Mouse (Mus musculus) T-cell, adult 2 months (primary cell): ENCODE data around the gene Apol7b.
"Not testable (repeated sequence)": the region's sequence is repeated elsewhere in the genome, so short reads cannot be mapped to it uniquely, and the experiment has no call there.

ENCODE experiments used
- DNase-seq: peaks from one replicate; pipeline ENCODE4 v3.0.0; 2022; ENCODE audit warnings: low spot score

Gene Apol7b

DNA sequence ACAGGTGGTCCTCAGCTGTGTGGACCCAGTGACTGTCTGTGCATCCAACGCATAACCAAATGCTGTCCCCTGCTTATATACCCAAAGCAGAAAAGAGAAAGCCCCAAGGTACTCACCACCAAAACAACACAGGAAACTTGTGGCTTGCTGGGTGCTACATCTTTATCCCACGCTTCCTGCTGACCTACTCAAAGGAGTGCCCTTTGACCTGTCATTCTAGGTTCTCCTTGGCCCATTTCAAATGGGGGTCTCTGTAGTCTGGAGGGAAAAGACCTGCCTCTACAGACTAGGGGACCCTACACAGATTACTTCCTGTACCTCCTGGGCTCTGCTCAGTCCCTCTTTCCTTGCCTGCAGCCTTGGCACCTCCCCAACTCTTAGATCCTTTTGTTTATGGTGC is at the start of gene Apol7b:
Gene Apol7b (minus strand): TSS at position 101 of the 400 bp plus-strand sequence.
- not testable (repeated sequence) for DNase-seq

DNA sequence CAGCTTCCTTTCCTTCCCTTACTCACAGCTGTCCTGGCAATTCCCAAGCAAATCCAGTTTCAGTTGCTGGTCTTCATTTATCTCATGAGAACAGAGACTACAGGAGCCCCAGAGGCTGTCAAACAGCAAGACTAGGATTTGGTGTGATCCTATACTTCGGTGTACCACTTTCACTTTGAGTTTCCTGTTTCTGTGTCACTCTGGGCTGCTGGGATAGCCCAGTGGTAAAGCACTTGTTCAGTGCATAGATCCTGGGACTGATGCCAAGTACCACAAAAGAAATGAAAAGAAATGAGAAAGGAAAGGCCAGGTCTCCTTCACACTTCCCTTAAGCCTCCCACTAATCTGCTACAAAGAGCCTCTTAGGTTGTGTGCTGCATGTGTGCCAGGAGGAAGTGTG is 47.4 kb upstream of the Apol7b start:
- not testable (repeated sequence) for DNase-seq

DNA sequence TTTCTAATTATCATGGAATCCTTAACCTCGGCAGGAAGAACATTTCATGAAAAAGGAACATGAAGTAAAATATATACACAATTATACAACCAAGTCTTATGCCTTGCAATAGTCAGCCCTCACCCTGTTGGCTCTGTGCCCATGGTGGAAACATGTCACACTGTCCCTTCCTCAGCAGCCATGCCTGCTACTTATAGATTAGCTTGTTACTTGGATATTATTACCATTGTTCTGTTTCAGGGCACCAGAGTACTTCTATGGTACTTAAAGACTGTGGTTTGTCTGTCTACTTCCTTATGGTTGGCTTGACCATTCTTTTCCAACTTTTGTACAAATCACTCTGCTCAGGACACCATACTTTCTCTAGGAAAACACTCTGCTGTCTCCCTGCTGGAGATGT is 45.9 kb upstream of the Apol7b start:
- DNase-seq = not testable (repeated sequence)

DNA sequence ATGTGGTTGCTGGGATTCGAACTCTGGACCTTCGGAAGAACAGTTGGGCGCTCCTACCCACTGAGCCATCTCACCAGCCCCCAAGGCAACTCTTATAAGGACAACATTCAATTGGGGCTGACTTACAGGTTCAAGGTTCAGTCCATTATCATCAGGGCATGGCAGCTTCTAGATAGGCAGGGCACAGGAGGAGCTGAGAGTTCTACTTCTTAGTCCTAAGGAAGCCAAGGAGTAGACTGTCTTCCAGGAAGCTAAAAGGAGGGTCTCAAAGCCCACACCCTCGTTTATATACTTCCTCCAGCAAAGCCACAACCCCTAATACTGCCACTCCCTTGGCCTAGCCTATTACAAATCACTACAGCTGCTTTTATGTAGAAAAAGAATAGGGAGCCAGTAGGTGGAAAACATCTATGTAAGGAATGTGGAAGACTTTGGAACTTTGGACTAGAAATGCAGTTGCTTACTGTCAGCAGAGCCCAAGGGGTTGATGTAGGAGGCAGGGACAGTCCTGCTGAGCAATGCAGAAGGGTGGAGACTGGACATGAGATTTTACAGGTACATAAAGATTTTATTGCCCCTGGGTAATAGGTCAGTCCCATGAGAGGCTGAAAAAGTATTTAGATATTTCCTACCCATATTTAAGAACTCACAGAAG is 35.0 kb upstream of the Apol7b start:
- DNase-seq = no peak

DNA sequence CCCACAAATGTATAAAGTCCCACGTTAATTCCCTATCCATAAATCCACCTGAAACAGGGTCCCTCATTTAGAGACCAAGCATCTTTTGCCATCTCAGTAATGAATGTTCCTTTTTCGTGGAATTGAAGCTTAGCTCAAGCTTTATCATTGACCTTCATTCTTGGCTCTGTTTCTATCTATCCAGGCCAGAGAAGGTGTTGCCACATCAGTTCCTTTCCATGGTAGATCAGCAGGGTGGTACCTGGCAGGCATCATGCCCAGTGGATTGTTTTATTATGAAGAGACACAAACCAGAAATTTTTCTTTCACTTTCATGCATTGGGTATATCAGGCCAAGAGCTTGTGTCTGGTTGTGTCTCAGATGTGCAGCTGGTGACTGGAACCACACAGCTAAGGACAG is 29.4 kb upstream of the Apol7b start, which contains the start of gene Apol10a:
Gene Apol10a (plus strand): TSS at position 355 of the 400 bp plus-strand sequence.
- not testable (repeated sequence) for DNase-seq

DNA sequence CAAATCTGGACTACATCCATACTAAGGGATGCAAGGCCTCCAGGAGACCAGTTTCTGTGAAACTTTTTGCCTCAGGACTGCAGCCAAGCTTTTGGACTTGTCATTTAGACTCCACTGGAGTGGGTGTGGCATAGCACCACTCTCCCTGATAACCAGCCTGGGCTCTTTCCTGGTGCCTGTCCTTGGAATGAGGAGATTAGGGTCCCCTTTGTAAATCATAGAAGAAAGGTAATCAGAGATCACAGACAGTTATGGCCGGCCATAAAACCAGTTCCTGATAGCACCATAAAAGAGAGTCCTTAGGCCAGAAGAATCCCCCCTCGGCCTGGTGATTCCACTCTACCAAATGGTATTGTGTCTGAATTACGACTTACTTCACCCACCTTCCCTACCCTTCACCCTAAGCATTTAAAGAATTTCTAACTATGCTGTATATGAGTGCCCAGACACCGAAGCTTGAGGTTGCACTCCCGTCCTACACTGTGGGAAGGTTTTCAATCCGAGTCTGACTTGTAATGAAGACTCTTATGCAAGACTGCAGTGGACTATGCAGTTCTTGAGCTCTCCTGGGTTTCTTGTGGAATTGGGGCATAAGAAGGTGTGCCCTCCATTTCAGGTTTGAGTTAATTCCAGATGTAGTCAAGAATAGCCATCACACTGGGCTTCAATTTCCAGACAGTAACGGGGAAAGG is 27.6 kb upstream of the Apol7b start:
- DNase-seq = not testable (repeated sequence)

DNA sequence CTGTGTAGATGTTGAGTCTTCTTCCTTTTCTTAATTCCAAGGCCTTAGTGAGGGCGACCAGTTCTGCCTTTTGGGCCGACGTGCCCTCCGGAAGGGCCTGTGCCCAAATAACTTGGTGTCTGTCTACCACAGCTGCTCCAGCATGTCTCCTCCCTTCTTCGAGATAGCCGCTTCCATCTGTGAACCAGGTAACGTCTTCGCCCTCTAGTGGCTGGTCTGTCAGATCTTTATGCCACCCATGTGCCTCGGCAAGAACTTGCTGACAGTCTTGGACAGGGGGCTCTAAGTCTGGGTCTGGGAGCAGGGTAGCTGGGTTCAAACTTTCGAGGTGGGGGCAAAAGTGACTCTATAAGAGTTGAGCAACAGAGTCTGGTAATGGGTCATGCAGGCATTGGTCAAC is 2.6 kb upstream of the Apol7b start:
- peak; percentile 47 for DNase-seq

DNA sequence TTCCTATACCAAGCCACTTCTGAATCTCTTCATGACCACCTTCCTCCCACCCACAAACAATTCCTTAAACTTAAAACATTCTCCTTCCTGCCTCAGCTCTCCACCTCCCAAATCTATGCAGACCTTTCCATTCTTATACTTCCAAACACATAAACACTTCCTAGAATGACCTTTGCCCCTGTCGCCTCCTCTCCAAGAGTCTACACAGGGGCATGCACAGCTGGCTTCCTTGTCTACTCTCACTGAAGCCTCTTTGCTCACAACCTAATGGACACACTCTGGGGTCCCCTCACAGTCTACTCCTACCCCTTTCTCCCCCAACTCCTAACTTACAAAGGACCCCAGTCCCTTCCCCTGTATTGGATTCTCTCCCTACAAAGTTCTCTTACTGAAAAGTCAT is 1.6 kb downstream of the Apol7b start:
- not testable (repeated sequence) for DNase-seq

DNA sequence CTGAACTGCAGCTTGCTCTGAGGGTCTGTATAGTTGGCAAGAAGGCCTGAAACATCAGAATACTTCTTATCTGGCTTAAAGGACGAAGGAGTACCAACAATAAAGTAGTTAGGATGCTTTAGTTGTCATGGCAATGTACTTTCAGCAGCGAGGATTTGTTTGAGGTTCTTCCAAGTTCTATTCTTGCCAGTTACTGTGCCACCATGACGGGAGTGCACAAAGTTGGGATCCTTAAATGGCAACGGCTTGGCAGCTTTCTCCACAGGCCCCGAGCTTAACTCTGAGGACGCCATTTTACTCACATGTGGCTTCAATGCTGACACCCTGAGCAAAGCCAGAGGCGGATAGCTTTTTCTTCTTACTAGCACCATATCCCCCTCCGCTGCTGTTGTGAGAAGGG is 2.5 kb downstream of the Apol7b start:
- not testable (repeated sequence) for DNase-seq

DNA sequence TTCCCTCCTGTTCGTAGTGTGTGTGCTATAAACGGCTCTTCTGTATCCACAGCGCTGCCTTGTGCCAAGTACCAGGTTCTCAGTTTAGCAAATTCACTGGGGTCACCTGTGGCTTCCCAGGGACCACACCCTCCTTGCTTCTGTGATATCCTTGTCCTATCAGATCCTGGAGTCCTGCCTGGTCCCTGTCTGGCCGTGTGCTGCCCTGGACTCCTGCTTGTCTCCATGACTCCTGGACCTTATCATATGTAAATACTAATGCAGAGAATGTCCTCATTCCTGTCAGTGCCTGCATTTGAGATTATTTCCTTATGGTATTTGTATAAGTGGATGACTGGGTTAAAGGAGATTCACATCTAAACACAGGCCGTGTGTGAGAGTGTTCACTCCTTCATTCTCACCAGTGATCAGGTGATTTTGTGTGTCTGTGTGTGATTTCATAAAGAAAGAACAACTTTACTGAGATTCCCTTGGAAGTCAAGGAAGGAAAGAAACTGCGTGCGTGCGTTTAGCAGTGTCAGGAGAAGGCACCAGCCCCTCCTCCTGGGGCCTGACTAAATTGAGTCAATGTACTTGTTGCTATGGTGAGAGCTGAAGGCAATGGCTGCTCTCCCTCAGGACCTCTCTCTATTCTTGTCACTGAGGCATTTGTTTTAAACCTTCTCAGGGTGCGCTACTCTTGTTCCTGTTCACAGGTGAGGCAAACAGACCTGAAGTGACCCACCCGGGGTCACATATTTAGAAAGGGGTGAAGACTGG is 18.4 kb downstream of the Apol7b start:
- DNase-seq = not testable (repeated sequence)

DNA sequence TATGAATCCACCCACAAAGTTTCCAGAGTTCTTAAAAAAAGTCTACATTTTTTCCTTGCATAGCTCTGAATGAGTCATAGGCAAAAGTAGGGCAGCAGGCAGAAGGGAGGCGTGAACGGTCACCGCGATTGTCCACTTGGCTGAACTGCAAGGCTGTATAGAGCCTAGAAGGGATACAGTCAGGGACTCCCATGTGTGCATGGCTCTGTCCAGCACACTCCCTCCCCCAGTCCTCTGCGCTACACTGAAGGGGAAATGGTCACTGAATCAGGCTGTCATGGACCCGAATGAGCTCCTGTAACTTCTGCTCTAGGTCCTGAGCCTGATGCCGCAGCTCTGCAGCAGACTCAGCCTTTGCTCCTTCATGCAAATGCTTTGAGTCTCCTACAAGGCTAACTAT is 24.4 kb downstream of the Apol7b start:
- DNase-seq = not testable (repeated sequence)

DNA sequence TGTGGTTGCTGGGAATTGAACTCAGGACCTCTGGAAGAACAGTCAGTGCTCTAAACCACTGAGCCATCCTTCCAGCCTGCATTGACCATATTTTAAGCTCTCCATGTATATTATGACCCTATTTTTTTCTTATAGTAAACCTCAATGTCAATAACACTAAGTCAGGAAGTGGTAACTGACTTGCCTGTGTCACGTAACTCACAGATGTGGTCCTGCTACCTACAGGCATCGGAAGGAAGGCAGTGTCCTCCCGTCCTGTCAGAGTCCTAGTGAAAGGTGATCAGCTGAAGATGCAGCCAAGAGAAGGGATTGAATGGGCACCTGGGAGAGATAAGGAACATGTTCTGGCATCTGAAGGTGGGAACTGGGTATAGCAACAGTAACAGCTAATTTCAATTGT is 27.6 kb downstream of the Apol7b start:
- not testable (repeated sequence) for DNase-seq

DNA sequence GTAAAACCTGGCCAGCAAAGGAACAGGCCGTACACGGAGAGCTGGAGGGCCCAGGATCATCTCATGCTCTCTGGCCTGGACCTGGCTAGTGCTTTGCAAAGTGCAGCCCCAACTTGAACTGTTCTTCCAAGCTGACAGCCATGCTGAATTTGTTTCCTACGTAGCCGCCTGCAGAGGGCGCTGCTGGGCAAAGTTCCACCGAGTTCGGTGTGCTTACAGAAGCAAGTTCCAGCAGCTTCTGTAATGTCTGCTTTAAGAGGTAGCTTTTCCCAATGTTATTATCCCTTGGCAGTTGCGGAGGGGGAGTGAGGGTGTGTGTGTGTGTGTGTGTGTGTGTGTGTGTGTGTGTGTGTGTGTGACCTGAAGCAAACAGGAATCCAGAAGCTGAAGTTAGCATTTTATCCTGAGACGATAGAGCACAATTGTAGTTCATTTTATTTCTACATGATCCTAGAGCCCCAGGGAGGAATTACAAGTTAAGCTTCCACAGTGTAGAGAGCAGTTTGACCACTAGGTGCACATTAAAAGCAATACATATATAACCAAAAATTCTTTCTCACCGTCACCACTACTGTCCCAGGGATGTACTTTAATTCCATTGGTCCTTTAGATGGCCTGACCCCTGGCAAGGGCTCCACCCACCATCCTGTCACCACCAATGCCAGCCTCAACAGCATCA is 30.5 kb downstream of the Apol7b start:
- DNase-seq = not testable (repeated sequence)

DNA sequence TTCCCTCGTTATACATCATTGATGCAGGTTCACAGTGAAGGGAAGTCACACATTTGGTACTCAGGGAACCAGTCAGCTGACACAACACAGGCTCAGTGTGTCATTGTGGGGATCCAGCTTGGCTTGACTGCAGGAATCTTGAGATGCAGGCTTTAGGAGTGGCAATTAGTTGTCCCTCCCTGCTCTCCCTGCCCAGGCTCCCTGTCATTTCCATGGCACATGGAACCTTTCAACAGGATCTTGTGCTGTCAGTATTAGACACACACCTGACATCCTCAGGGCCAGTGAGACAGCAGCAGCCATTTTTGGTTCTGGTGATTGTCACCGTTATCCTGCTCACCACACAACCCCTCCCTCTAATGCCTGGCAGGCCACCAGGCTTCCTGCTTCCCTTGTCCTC is 31.6 kb downstream of the Apol7b start:
- not testable (repeated sequence) for DNase-seq

DNA sequence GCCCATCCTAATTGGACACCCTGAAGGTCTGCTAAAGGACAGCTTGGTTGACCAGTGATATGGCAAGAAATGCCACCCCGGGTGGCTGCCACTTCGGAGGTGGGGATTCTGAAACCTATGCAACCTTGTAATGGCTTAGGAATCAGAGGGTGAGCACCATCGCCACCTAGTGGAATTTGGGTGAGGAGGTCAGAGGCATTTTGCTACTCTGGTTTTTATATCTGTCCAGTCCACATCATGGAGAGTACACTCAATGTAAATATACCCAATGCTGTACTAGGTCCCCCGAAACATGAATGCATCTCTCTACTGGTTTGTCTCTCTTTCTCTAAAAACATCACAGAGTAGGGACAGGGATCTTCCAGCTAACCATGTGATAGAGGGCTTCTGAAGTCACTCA is 34.6 kb downstream of the Apol7b start:
- DNase-seq = peak; percentile 21

DNA sequence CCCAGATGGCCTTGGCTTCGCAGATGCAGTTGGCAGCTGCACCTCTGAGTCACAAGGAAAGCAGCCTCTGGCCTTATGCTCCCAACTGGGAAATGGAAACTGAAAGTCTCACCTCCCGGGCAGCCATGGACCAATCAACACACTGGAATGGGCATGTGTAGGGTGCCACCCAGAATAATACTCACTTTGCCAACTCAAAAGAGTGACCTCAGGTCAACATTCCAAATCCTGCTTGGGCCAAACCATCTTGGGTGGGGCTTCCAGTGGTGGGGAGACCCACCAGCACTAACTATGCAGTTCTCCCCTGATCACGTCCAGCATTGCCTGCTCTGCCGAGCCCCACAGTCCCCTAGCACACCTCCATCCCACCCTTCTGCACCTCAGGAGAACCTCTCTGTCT is 36.3 kb downstream of the Apol7b start, which contains the start of gene Apol9a:
Gene Apol9a (minus strand): TSS at position 101 of the 400 bp plus-strand sequence.
- not testable (repeated sequence) for DNase-seq

DNA sequence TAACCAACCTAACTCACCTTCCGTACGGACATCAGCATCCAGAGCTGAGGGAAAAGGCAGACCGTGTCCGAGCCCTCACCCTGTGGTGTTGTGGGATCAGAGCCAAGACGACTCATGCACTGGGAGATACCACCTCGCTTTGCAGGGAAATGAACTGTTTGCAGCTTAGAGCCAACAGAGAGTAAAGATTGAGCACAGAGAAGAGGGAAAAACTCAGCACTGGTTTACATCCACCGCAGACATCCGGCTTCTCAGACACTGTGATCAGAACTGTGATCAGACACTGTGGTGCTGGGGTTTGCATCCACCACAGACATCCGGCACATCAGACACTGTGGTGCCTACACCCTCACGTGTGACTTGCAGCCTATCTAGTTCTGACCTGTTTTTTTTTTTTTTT is 40.9 kb downstream of the Apol7b start:
- peak; percentile 91 for DNase-seq

DNA sequence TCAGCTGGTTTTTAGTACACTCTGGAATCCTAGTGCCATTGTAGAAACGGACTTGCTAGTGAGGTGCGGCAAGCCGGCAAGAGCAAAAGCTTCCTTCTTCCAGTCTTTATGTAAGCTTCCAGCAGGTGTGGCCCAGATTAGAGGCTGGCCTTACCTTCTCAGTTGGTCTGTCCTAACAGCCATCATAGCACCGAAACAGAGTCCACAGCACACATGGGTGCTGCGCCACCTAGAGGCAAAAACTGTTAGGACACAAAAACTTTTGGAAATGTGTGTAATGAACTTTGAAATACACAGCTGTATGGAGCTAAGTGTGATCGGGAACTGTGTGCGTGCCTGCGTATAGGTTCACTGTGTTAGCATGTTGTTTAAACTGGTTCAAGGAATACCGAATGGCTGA is 48.3 kb downstream of the Apol7b start, which contains the start of gene Apol7a:
Gene Apol7a (minus strand): TSS at position 84 of the 400 bp plus-strand sequence.
- DNase-seq = not testable (repeated sequence)

DNA sequence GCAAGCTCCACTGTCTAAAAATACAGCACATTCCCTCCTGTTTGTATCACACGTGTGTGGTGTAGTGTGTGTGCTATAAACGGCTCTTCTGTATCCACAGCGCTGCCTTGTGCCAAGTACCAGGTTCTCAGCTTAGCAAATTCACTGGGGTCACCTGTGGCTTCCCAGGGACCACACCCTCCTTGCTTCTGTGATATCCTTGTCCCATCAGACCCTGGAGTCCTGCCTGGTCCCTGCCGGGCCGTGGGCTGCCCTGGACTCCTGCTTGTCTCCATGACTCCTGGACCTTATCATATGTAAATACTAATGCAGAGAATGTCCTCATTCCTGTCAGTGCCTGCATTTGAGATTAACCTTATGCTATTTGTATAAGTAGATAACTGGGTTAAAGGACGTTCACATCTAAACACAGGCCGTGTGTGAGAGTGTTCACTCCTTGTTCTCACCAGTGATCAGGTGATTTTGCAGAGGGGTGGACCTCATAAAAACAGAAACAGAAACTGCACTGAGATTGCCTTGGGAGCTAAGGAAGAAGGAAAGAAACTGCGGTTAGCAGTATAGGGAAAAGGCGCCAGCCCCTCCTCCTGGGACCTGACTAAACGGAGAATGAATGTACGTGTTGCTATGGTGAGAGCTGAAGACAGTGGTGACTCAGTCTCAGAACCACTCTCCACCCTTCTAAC is 49.7 kb downstream of the Apol7b start:
- not testable (repeated sequence) for DNase-seq

DNA sequence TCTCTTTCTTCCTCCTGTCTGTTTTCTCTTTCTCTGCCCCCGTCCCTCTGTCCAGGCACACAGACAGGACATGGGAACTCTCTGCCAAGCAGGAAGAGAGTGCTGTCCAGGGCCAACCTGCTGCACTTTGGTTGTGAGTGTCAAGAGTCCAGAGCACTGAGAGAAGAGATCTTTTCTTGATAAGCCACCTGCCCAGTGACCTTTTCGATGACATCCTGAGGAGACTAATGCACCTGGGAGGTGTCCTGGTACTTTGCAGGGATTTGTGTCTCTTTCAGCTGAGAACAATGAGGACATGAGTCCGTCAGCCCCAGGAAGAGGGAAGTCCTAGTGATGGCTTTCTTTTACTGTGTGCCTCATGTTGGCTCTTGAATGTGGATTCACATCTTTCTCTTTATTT is 53.5 kb downstream of the Apol7b start:
- not testable (repeated sequence) for DNase-seq

DNA sequence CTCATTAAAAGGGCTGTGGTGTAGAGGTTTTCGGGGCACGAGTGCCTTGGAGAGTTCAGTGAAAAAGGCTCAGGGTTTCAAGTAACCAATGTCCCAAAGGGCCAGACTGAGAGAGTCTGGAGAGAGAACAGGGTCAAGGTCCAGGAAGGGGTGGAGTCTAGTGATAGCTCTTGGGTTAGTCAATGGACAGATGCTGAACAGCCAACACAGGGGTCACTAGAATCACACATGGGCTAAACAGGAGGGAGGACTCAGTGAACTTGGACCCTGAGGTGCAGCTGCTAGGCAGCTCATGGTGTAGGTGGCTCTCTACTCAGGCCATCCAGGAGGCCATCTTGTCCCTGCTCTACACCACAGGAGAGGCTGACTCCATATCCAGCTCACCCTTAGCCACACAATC is 59.8 kb downstream of the Apol7b start:
- DNase-seq = no peak
